Mouse (Mus musculus) lung, postnatal 0 days (tissue): ENCODE results near the gene Phf21a. TPM values are rescaled to one million over a fixed set of nuclear protein-coding genes. Genes with fewer than 3 reads are reported as not detected.

Experiments used
- ATAC-seq: fragments of 200-750 bp; cut with Nextera tagmentation; 2 replicates; pipeline ENCODE4 v1.8.0; 2017; ENCODE audit warnings: moderate library complexity
- DNase-seq: peaks from one replicate; pipeline ENCODE4 v3.0.0-alpha.2; 2016; ENCODE audit warnings: low spot score
- H3K27ac ChIP-seq: fragments of 300-500 bp; sonication (generic); 2 replicates; pipeline ENCODE4 v1.5.1; 2014; ENCODE audit warnings: antibody characterized with exemption, mild to moderate bottlenecking, low read length, mixed read lengths
- H3K27me3 ChIP-seq: fragments of 300-500 bp; sonication (generic); replicated peaks from 2 replicates; pipeline ENCODE4 v1.6.1; 2014; ENCODE audit warnings: low read length, mixed read lengths; ENCODE audit not compliant: insufficient read depth
- H3K36me3 ChIP-seq: fragments of 300-500 bp; sonication (generic); 2 replicates; pipeline ENCODE4 v1.6.1; 2014; ENCODE audit warnings: low read length, mixed read lengths; ENCODE audit not compliant: insufficient read depth
- H3K4me1 ChIP-seq: fragments of 300-500 bp; sonication (generic); 2 replicates; pipeline ENCODE4 v1.6.1; 2014; ENCODE audit warnings: antibody characterized with exemption, low read depth, low read length, mixed read lengths; ENCODE audit not compliant: insufficient read depth
- H3K4me2 ChIP-seq: fragments of 300-500 bp; sonication (generic); replicated peaks from 2 replicates; pipeline ENCODE4 v1.6.1; 2014; ENCODE audit warnings: low read depth, mild to moderate bottlenecking, low read length, moderate library complexity, mixed read lengths
- H3K4me3 ChIP-seq: fragments of 300-500 bp; sonication (generic); 2 replicates; pipeline ENCODE4 v1.5.1; 2014; ENCODE audit warnings: low read depth, low read length
- H3K9ac ChIP-seq: fragments of 300-500 bp; sonication (generic); replicated peaks from 2 replicates; pipeline ENCODE4 v1.6.1; 2014; ENCODE audit warnings: low read depth, mild to moderate bottlenecking
- H3K9me3 ChIP-seq: fragments of 300-500 bp; sonication (generic); 2 replicates; pipeline ENCODE4 v1.6.1; 2016; ENCODE audit warnings: low read length, mixed read lengths
- CTCF ChIP-seq: IDR thresholded peaks from 2 replicates; pipeline ENCODE4 v1.5.1; 2016; ENCODE audit warnings: antibody characterized with exemption, mild to moderate bottlenecking
- EP300 ChIP-seq: IDR thresholded peaks from 2 replicates; pipeline ENCODE4 v1.6.1; 2016; ENCODE audit warnings: antibody characterized with exemption, mild to moderate bottlenecking, control low read depth
- WGBS: fragments of 180-500 bp; shearing (Covaris S2); extraction: QIAGEN DNeasy Blood & Tissue Kit; methylation state at CpG from one replicate; pipeline ENCODE4 v1.1.7; 2014; 5-methylcytosine and 5-hydroxymethylcytosine counted together
- polyA plus RNA-seq: library from polyadenylated mRNA; unstranded; fragments of >200 nt; fragmentation: Nextera tagmentation; extraction: Ambion mirVana; gene quantifications from 2 replicates; pipeline ENCODE4 v1.2.1, GENCODE M21; 2015

Phf21a gene
- polyA plus RNA-seq, 1 experiment from 2014 or later: 12.9 TPM

DNA sequence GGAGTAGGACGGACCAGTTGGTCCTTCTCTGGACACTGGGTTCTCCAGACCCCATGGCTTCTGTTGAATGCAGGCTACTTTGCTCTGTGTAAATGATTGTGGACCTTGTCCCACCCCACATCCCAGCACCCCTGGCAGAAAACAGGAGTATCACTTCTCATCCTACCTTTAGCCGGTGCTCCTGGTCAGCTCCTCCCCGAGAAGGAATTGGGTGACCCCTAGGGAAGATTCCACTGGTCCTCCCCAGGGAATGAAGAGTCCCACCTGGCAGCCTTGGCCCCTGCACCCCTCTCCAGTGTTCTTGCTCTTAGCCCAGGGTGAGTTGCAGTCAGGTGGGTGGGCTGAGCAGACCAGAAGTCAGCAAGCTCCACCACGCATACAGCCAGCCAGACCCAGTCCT, 271.2 kb downstream of the Phf21a start:
- Histone ChIP-seq H3K4me2 (no peak overlapping the region), H3K27me3 (no peaks in the 10 kb centered on the region), H3K27ac (no peak overlapping the region), H3K9ac (no peak overlapping the region), H3K9me3 (no peaks in the 10 kb centered on the region), H3K36me3 (0 out of 2 replicates have a peak, but pooled peaks cover 5% of the 10 kb centered on the region), H3K4me1 (no peaks in the 10 kb centered on the region), H3K4me3 (no peak overlapping the region)
- DNase-seq: no peak
- WGBS: 82% methylated on average over 4 of the region's 4 CpGs
- TF ChIP-seq CTCF: no peak
- no peak for TF ChIP-seq EP300
- no peak for ATAC-seq

DNA sequence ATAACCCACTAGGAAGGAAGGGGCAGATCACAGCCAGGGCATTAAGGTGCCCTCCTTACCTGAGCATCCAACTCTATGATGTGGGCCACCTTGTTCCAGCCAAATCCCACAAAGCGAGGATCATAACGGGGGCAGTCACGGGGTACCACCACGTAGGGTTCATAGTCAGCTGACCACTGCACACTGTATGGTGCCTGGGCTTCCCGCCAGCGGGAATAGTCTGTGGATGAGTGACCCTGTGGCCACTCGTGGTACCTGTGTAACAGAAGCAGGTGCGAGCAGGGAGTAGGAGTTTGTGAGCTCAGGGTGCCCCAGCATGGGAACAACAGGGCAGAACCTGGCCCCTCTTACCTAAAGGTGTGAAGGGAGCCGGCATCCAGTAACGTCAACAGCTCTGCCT, 272.7 kb downstream of the Phf21a start:
- H3K27me3 ChIP-seq: peaks cover 4% of the 10 kb centered on the region; the same call in 1 of the 2 replicates
- ATAC-seq: no peak
- no peaks in the 10 kb centered on the region for H3K36me3 ChIP-seq
- H3K9ac ChIP-seq: no peak overlapping the region
- TF ChIP-seq CTCF: no peak
- no peak for TF ChIP-seq EP300
- no peak overlapping the region for H3K4me3 ChIP-seq
- WGBS: 90% methylated on average over 10 of the region's 10 CpGs
- no peaks in the 10 kb centered on the region for H3K4me1 ChIP-seq
- no peak overlapping the region for H3K4me2 ChIP-seq
- no peak overlapping the region for H3K27ac ChIP-seq
- DNase-seq: no peak
- H3K9me3 ChIP-seq: no peaks in the 10 kb centered on the region

DNA sequence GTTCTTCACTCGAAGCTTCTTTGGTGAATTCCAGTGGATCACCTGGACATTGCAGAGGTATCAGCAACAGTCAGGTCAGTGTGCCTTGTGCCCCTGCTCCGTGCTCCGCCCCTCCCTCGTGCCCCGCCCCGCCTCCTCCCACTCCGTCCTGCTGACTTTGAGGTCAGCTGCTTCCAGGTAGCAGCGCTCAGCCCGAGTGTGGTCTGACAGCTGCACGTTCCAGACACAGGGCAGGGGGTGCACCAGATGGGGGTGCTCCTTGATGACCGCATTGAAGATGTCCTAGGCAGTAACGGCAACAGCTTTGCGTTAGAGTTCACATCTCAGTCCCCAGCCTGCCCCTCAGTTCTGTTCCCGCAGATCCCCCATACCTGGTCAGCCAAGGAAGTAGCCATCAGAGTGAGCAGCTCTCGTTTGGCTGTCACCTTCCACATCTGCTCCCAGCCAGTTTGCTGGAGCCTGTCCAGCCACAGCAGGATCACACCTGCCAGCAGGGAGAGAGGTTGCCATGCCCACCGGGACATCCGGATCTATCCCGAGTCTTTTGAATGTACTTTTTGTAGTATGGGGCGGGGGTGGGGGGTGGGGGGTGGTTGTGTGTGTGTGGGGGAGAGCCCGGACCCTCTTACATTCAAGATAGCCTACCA, 274.6 kb downstream of the Phf21a start:
- WGBS: 25% methylated on average over 20 of the region's 20 CpGs
- Histone ChIP-seq H3K9ac (no peak overlapping the region), H3K27ac (no peak overlapping the region), H3K27me3 (peaks cover 4% of the 10 kb centered on the region; the same call in 1 of the 2 replicates), H3K4me3 (no peak overlapping the region), H3K36me3 (no peaks in the 10 kb centered on the region), H3K4me1 (peaks cover 3% of the 10 kb centered on the region; the same call in 1 of the 2 replicates), H3K4me2 (no peak overlapping the region), H3K9me3 (no peaks in the 10 kb centered on the region)
- DNase-seq: no peak
- ATAC-seq: peak; percentile 15; the same call in 1 of the 2 replicates
- TF ChIP-seq CTCF (no peak), EP300 (no peak)

DNA sequence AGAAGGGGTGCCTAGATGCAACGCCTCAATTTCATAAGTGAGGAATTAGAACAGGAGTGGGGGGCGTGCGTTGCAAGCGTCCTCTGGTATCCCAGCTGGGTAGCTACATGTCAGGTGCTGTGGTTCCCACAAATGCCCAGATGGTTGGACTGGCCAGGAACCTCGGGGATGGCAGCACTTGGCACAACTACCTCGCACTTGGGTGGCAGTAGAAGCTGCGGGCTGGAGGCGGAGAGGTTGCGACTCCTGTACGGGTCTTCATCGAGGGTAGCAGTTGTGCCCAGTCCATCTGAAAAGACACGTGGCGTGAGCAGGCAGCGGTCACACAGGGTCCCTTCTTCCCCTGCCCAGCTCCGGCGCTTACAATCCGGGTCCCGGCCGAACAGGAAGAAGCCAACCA, 277.5 kb downstream of the Phf21a start:
- no peak for TF ChIP-seq EP300
- TF ChIP-seq CTCF: no peak
- no peaks in the 10 kb centered on the region for H3K36me3 ChIP-seq
- no peaks in the 10 kb centered on the region for H3K9me3 ChIP-seq
- H3K4me2 ChIP-seq: peak overlapping the region; percentile 59
- H3K4me1 ChIP-seq: peaks cover 3% of the 10 kb centered on the region; the same call in 1 of the 2 replicates
- peak overlapping the region; percentile 93 for H3K27ac ChIP-seq
- H3K4me3 ChIP-seq: peak overlapping the region; percentile 36
- no peak for ATAC-seq
- peaks cover 4% of the 10 kb centered on the region; the same call in 1 of the 2 replicates for H3K27me3 ChIP-seq
- peak overlapping the region; percentile 27; the same call in 1 of the 2 replicates for H3K9ac ChIP-seq
- no peak for DNase-seq
- 12% methylated on average over 17 of the region's 19 CpGs for WGBS

DNA sequence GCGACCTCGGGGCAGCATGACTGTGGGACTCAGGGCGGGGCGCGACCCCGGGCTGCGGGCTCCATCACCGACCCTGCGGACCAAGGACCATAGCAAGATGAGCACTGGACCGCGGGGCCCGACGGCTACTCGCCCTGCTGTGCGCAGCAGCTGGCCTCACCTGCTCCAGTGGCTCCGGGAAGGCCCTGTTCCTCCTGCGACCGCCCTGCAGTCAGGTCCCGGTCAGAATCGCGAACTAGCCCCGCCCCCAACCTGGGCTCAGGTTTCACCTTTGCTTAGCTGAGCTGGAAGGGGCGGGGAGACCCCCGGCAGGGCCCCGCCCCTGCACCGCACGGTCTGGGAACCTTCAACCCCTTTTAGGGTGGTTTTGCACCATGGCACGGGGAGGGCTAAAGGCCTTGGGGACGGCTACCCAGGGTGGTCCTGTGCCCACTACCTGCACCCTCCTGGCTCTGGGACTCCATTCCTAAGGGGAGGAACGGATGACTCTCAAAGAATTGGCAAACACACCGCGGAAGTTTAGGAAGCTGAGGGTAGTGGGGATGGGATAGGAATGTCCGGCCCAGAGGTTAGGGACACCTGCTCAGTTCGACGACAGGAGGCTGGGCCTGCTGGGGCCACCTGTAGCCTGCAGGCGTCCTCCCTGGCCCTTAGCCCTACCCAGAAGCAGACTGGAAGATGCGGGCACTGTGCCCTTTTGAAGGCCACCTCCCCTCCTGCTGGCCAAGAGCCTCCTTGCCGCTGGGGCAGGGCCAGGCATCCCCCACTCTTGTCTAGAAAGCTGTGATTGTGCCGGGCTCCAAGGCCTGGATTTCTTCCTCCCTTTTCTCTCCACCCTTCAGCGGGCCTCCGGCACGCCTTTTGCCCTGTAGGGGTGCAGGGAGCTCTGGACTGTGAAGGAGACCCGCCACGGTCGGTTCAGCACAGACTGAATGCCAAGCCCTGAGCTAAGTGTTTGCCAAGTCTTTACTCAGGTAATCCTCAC, 278.2 kb downstream of the Phf21a start:
- WGBS: 4% methylated on average over 40 of the region's 45 CpGs

More for the DNA sequence above, 278.2 kb downstream of the Phf21a start:
- H3K4me3 ChIP-seq: peak overlapping the region; percentile 36
- peaks cover 8% of the 10 kb centered on the region; the same call in 1 of the 2 replicates for H3K4me1 ChIP-seq
- H3K9me3 ChIP-seq: no peaks in the 10 kb centered on the region
- TF ChIP-seq CTCF (peak; percentile 44), EP300 (0 out of 2 replicates have a peak, but pooled peaks have one; percentile 18)
- no peaks in the 10 kb centered on the region for H3K36me3 ChIP-seq
- DNase-seq: peak; percentile 85
- peaks cover 4% of the 10 kb centered on the region; the same call in 1 of the 2 replicates for H3K27me3 ChIP-seq
- H3K9ac ChIP-seq: peak overlapping the region; percentile 27
- peak overlapping the region; percentile 93 for H3K27ac ChIP-seq
- peak overlapping the region; percentile 59 for H3K4me2 ChIP-seq
- ATAC-seq: peak; percentile 34
